Mouse (Mus musculus): ENCODE measurements around the gene Inafm1.

DNA sequence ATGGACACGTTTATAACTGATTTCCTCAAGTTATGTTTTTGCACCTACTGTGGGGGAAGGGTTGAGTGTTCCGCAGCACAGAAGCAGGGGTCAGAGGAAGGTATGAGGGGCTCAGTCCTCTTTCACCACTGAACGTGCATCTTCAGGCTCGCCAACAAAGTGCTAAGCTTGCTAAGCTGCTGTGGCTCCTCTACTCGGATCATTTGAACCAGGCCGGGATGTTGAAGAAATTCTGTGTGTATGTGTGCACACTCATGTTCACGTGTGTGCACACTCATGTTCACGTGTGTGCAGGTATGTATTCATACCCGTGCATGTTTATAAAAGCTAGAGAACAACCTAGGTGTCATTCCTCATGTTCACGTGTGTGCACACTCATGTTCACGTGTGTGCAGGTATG, 7.6 kb downstream of the Inafm1 start:
- TF ChIP-seq CTCF (IDR thresholded peaks at IDR 0.05; ENCODE audit: borderline replicate concordance, control insufficient read depth, extremely low read depth, insufficient read depth, low read length, poor library complexity) (no peak), POLR2A (IDR thresholded peaks at IDR 0.05; ENCODE audit: control insufficient read depth, extremely low read depth, insufficient read depth, low read length, poor library complexity) (no peak)

Measured in thymus, adult 2 months (tissue).